Mouse (Mus musculus): ENCODE results near the gene Sfr1.

The Sfr1 gene

GRCm38 (mm10) chr19:47752456-47752855 lies 21.0 kb downstream of the Sfr1 start:
- no peak for DNase-seq (ENCODE audit: low read depth, low spot score)

GRCm38 (mm10) chr19:47753921-47754320 lies 22.4 kb downstream of the Sfr1 start:
- DNase-seq (ENCODE audit: low read depth, low spot score) = no peak

- peak; percentile 31 for DNase-seq (ENCODE audit: low read depth, low spot score)
Observed at GRCm38 (mm10) chr19:47754931-47755330, 23.4 kb downstream of the Sfr1 start.

GRCm38 (mm10) chr19:47755625-47756024 lies 24.1 kb downstream of the Sfr1 start:
- peak; percentile 28 for DNase-seq (ENCODE audit: low read depth, low spot score)

DNA sequence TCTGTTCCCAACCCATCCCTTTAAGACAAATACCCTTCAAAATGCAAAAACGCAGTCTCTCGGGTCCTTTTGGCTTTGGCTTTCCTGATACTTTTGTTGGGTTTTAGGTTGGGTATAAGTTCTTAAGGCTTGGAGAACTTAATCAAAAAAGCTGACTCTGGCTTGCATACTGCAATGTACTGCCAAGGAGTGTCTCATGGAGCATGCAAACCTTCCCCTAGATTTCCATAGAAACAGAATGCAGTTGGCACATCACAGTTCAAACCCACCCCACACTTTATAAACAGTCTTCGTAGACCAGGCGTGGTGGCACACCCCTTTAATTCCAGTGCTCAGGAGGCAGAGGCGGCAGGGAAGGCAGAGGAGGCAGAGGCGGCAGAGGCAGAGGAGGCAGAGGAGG lies 46.4 kb downstream of the Sfr1 start:
- no peak for DNase-seq (ENCODE audit: low read depth, low spot score)

- DNase-seq (ENCODE audit: low read depth, low spot score) = no peak
Observed at GRCm38 (mm10) chr19:47780145-47780544, 48.7 kb downstream of the Sfr1 start.

GRCm38 (mm10) chr19:47780972-47781371 lies 49.5 kb downstream of the Sfr1 start:
- no peak for DNase-seq (ENCODE audit: low read depth, low spot score)

DNA sequence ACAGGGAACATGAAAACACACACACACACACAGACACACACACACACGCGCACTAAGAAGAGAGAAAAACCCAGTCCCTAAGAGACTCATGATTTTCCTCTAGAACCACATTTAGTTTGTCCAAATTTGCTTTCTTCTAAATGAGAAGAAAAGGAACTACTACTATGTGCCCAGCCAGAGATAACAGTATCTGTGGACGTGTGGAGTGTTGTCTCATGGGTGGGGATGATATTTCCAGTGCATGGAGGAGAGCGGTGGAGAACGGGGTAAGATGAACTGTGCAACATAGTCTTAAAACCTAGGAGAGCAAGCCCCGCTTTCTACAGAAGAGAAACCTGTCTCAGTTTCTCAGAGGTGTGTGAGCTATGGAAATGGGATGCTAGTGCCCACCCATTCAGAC lies 52.4 kb downstream of the Sfr1 start:
- no peak for DNase-seq (ENCODE audit: low read depth, low spot score)
